Mouse (Mus musculus) hindbrain, embryonic 13.5 days (tissue): ENCODE measurements around the gene Accs. TPM values are rescaled to one million over a fixed set of nuclear protein-coding genes. Genes with fewer than 3 reads are reported as not detected.

Source experiments
- ATAC-seq: fragments of 200-750 bp; cut with Nextera tagmentation; 2 replicates; pipeline ENCODE4 v1.8.0; 2017; ENCODE audit warnings: moderate TSS enrichment; ENCODE audit not compliant: low FRiP score
- H3K27ac ChIP-seq: fragments of 300-500 bp; sonication (generic); 2 replicates; pipeline ENCODE4 v1.5.1; 2015; ENCODE audit warnings: inconsistent platforms, mild to moderate bottlenecking, moderate library complexity
- H3K27me3 ChIP-seq: fragments of 300-500 bp; sonication (generic); 2 replicates; pipeline ENCODE4 v1.6.1; 2015; ENCODE audit warnings: mild to moderate bottlenecking, inconsistent platforms
- H3K36me3 ChIP-seq: fragments of 300-500 bp; sonication (generic); 2 replicates; pipeline ENCODE4 v1.6.1; 2015; ENCODE audit warnings: mild to moderate bottlenecking, inconsistent platforms
- H3K4me1 ChIP-seq: fragments of 300-500 bp; sonication (generic); replicated peaks from 2 replicates; pipeline ENCODE4 v1.6.1; 2015; ENCODE audit warnings: inconsistent platforms
- H3K4me2 ChIP-seq: fragments of 300-500 bp; sonication (generic); 2 replicates; pipeline ENCODE4 v1.6.1; 2015; ENCODE audit warnings: inconsistent platforms, mild to moderate bottlenecking, moderate library complexity
- H3K4me3 ChIP-seq: fragments of 300-500 bp; sonication (generic); 2 replicates; pipeline ENCODE4 v1.5.1; 2015; ENCODE audit warnings: mild to moderate bottlenecking, inconsistent platforms
- H3K9ac ChIP-seq: fragments of 300-500 bp; sonication (generic); 2 replicates; pipeline ENCODE4 v1.6.1; 2015; ENCODE audit warnings: mild to moderate bottlenecking, inconsistent platforms
- H3K9me3 ChIP-seq: fragments of 300-500 bp; sonication (generic); 2 replicates; pipeline ENCODE4 v1.6.1; 2016; ENCODE audit warnings: inconsistent platforms
- WGBS: fragments of 180-500 bp; shearing (Covaris S2); methylation state at CpG from one replicate; pipeline ENCODE4 v1.1.7; 2015; 5-methylcytosine and 5-hydroxymethylcytosine counted together
- polyA plus RNA-seq: library from polyadenylated mRNA; unstranded; fragments of >200 nt; fragmentation: Nextera tagmentation; extraction: Ambion mirVana; gene quantifications from 2 replicates; pipeline ENCODE4 v1.2.1, GENCODE M21; 2015

The Accs gene
- polyA plus RNA-seq: 6.2 and 7.0 TPM in 2 replicates

- Histone ChIP-seq H3K36me3 (peaks cover 21% of the 10 kb centered on the region), H3K4me1 (peaks cover 19% of the 10 kb centered on the region), H3K9ac (peak within 1 kb of the TSS; percentile 85), H3K4me3 (peak within 1 kb of the TSS; percentile 65), H3K9me3 (no peaks in the 10 kb centered on the region), H3K27me3 (no peaks in the 10 kb centered on the region), H3K4me2 (peak within 1 kb of the TSS; percentile 67), H3K27ac (peak within 1 kb of the TSS; percentile 88)
- ATAC-seq: peak; percentile 87
- WGBS: under 1% methylated on average over 28 of the region's 28 CpGs
Measured at GRCm38 (mm10) chr2:93849505-93850089, at the start of gene Accs. Accs (minus strand) TSS chr2:93849943.

GRCm38 (mm10) chr2:93891611-93892280, 42.0 kb upstream of the Accs start:
- Histone ChIP-seq H3K27ac (peak overlapping the region; percentile 86), H3K9me3 (no peaks in the 10 kb centered on the region), H3K27me3 (no peaks in the 10 kb centered on the region), H3K4me2 (no peak overlapping the region), H3K4me3 (no peak overlapping the region), H3K4me1 (peaks cover 30% of the 10 kb centered on the region), H3K36me3 (no peaks in the 10 kb centered on the region), H3K9ac (no peak overlapping the region)
- ATAC-seq: peak; percentile 93
- 11% methylated on average over 9 of the region's 9 CpGs for WGBS

- H3K4me2 ChIP-seq: no peak overlapping the region
- H3K9me3 ChIP-seq: no peaks in the 10 kb centered on the region
- no peak for ATAC-seq
- no peak overlapping the region for H3K27ac ChIP-seq
- H3K4me1 ChIP-seq: peaks cover 30% of the 10 kb centered on the region
- H3K4me3 ChIP-seq: no peak overlapping the region
- 75% methylated on average over 8 of the region's 8 CpGs for WGBS
- no peak overlapping the region for H3K9ac ChIP-seq
- no peaks in the 10 kb centered on the region for H3K27me3 ChIP-seq
- no peaks in the 10 kb centered on the region for H3K36me3 ChIP-seq
Measured at GRCm38 (mm10) chr2:93890143-93890542, 40.4 kb upstream of the Accs start.

- no peaks in the 10 kb centered on the region for H3K36me3 ChIP-seq
- H3K27me3 ChIP-seq: no peaks in the 10 kb centered on the region
- no peak overlapping the region for H3K4me2 ChIP-seq
- H3K9me3 ChIP-seq: no peaks in the 10 kb centered on the region
- no peak for ATAC-seq
- 92% methylated on average over 7 of the region's 7 CpGs for WGBS
- peaks cover 35% of the 10 kb centered on the region for H3K4me1 ChIP-seq
- no peak overlapping the region for H3K9ac ChIP-seq
- no peak overlapping the region for H3K27ac ChIP-seq
- H3K4me3 ChIP-seq: no peak overlapping the region
Measured at GRCm38 (mm10) chr2:93889071-93889470, 39.3 kb upstream of the Accs start.

GRCm38 (mm10) chr2:93888366-93888765, 38.6 kb upstream of the Accs start:
- H3K27ac ChIP-seq: no peak overlapping the region
- WGBS: 86% methylated on average over 6 of the region's 6 CpGs
- no peaks in the 10 kb centered on the region for H3K9me3 ChIP-seq
- H3K27me3 ChIP-seq: no peaks in the 10 kb centered on the region
- no peaks in the 10 kb centered on the region for H3K36me3 ChIP-seq
- no peak overlapping the region for H3K9ac ChIP-seq
- H3K4me1 ChIP-seq: peaks cover 35% of the 10 kb centered on the region
- ATAC-seq: no peak
- H3K4me3 ChIP-seq: no peak overlapping the region
- no peak overlapping the region for H3K4me2 ChIP-seq

- no peaks in the 10 kb centered on the region for H3K36me3 ChIP-seq
- H3K4me3 ChIP-seq: no peak overlapping the region
- H3K4me2 ChIP-seq: no peak overlapping the region
- no peaks in the 10 kb centered on the region for H3K27me3 ChIP-seq
- H3K9me3 ChIP-seq: no peaks in the 10 kb centered on the region
- no peak overlapping the region for H3K9ac ChIP-seq
- WGBS: 62% methylated on average over 11 of the region's 11 CpGs
- H3K27ac ChIP-seq: no peak overlapping the region
- H3K4me1 ChIP-seq: peaks cover 33% of the 10 kb centered on the region
- ATAC-seq: no peak
Measured at GRCm38 (mm10) chr2:93887273-93887672, 37.5 kb upstream of the Accs start.

GRCm38 (mm10) chr2:93886013-93886794, 36.5 kb upstream of the Accs start:
- H3K36me3 ChIP-seq: no peaks in the 10 kb centered on the region
- H3K9me3 ChIP-seq: no peaks in the 10 kb centered on the region
- no peaks in the 10 kb centered on the region for H3K27me3 ChIP-seq
- H3K4me1 ChIP-seq: peaks cover 22% of the 10 kb centered on the region
- WGBS: 70% methylated on average over 10 of the region's 10 CpGs
- ATAC-seq: no peak
- no peak overlapping the region for H3K9ac ChIP-seq
- H3K4me2 ChIP-seq: no peak overlapping the region
- H3K27ac ChIP-seq: no peak overlapping the region
- no peak overlapping the region for H3K4me3 ChIP-seq

GRCm38 (mm10) chr2:93883066-93883465, 33.3 kb upstream of the Accs start:
- H3K9ac ChIP-seq: no peak overlapping the region
- H3K4me1 ChIP-seq: peaks cover 12% of the 10 kb centered on the region; the same call in 1 of the 2 replicates
- WGBS: 65% methylated on average over 5 of the region's 5 CpGs
- H3K27ac ChIP-seq: no peak overlapping the region
- H3K4me2 ChIP-seq: no peak overlapping the region
- no peaks in the 10 kb centered on the region for H3K36me3 ChIP-seq
- H3K27me3 ChIP-seq: 0 out of 2 replicates have a peak, but pooled peaks cover 2% of the 10 kb centered on the region
- H3K9me3 ChIP-seq: no peaks in the 10 kb centered on the region
- ATAC-seq: no peak
- H3K4me3 ChIP-seq: no peak overlapping the region

GRCm38 (mm10) chr2:93881640-93882367, 32.1 kb upstream of the Accs start:
- no peaks in the 10 kb centered on the region for H3K36me3 ChIP-seq
- no peak for ATAC-seq
- 86% methylated on average over 9 of the region's 9 CpGs for WGBS
- no peak overlapping the region for H3K27ac ChIP-seq
- H3K4me2 ChIP-seq: no peak overlapping the region
- peaks cover 8% of the 10 kb centered on the region; the same call in 1 of the 2 replicates for H3K4me1 ChIP-seq
- no peak overlapping the region for H3K4me3 ChIP-seq
- 0 out of 2 replicates have a peak, but pooled peaks cover 3% of the 10 kb centered on the region for H3K27me3 ChIP-seq
- no peaks in the 10 kb centered on the region for H3K9me3 ChIP-seq
- H3K9ac ChIP-seq: no peak overlapping the region

GRCm38 (mm10) chr2:93880981-93881380, 31.2 kb upstream of the Accs start:
- no peak overlapping the region for H3K9ac ChIP-seq
- H3K4me2 ChIP-seq: no peak overlapping the region
- WGBS: 90% methylated on average over 3 of the region's 3 CpGs
- H3K4me3 ChIP-seq: no peak overlapping the region
- H3K27me3 ChIP-seq: 0 out of 2 replicates have a peak, but pooled peaks cover 3% of the 10 kb centered on the region
- peaks cover 8% of the 10 kb centered on the region; the same call in 1 of the 2 replicates for H3K4me1 ChIP-seq
- no peaks in the 10 kb centered on the region for H3K9me3 ChIP-seq
- ATAC-seq: no peak
- H3K36me3 ChIP-seq: no peaks in the 10 kb centered on the region
- H3K27ac ChIP-seq: no peak overlapping the region

- 66% methylated on average over 8 of the region's 8 CpGs for WGBS
- Histone ChIP-seq H3K9me3 (no peaks in the 10 kb centered on the region), H3K27ac (no peak overlapping the region), H3K4me2 (no peak overlapping the region), H3K4me1 (peaks cover 8% of the 10 kb centered on the region; the same call in 1 of the 2 replicates), H3K9ac (no peak overlapping the region), H3K27me3 (0 out of 2 replicates have a peak, but pooled peaks cover 3% of the 10 kb centered on the region), H3K36me3 (no peaks in the 10 kb centered on the region), H3K4me3 (no peak overlapping the region)
- no peak for ATAC-seq
Measured at GRCm38 (mm10) chr2:93880450-93880849, 30.7 kb upstream of the Accs start.

GRCm38 (mm10) chr2:93877005-93877404, 27.3 kb upstream of the Accs start:
- 79% methylated on average over 5 of the region's 5 CpGs for WGBS
- Histone ChIP-seq H3K36me3 (no peaks in the 10 kb centered on the region), H3K27ac (no peak overlapping the region), H3K4me1 (peaks cover 17% of the 10 kb centered on the region), H3K4me2 (no peak overlapping the region), H3K27me3 (0 out of 2 replicates have a peak, but pooled peaks cover 3% of the 10 kb centered on the region), H3K9ac (no peak overlapping the region), H3K4me3 (no peak overlapping the region), H3K9me3 (no peaks in the 10 kb centered on the region)
- ATAC-seq: no peak
